Mouse (Mus musculus) CH12.LX (cell line): ENCODE measurements around the gene Apopt1.

ENCODE experiments used
- CHD2 ChIP-seq: IDR thresholded peaks from 2 replicates; pipeline ENCODE4 v1.6.1; 2011; ENCODE audit warnings: low read length, improper control_type of control experiment
- CTCF ChIP-seq, 2 experiments: IDR thresholded peaks in 1 of 2; conservative IDR thresholded peaks in 1 of 2; 2 replicates each; pipeline ENCODE4 v1.5.1; 2011 to 2012; ENCODE audit warnings: low read depth in 2 of 2, low read length in 2 of 2, improper control_type of control experiment in 1 of 2, inconsistent platforms in 1 of 2, mild to moderate bottlenecking in 1 of 2, moderate library complexity in 1 of 2
- TBP ChIP-seq: conservative IDR thresholded peaks from 2 replicates; pipeline ENCODE4 v1.6.1; 2011; ENCODE audit warnings: low read depth, low read length, improper control_type of control experiment
- USF1 ChIP-seq: IDR thresholded peaks from 2 replicates; pipeline ENCODE4 v1.6.1; 2014; ENCODE audit warnings: low read depth, mild to moderate bottlenecking, inconsistent platforms, low read length, improper control_type of control experiment

GRCm38 (mm10) chr12:111774156-111774555 lies 61.1 kb downstream of the Apopt1 start:
- TF ChIP-seq USF1 (no peak), CTCF (conservative IDR thresholded peaks at IDR 0.05 in 1 of 2, IDR thresholded peaks at IDR 0.05 in 1 of 2; ENCODE audit: low read depth in 2 of 2, low read length in 2 of 2) (no peak), CHD2 (no peak), TBP (no peak)
